Mouse (Mus musculus) megakaryocyte, adult 5-6 weeks (primary cell): ENCODE measurements around the gene Olfr1154. TPM values are rescaled to one million over a fixed set of nuclear protein-coding genes. Genes with fewer than 3 reads are reported as not detected.

Source experiments
- ATAC-seq: 2 replicates; pipeline ENCODE4 v1.8.0; 2016; ENCODE audit warnings: mild to moderate bottlenecking, inconsistent platforms; ENCODE audit not compliant: poor library complexity, severe bottlenecking
- total RNA-seq, 2 experiments: library from RNA; stranded (forward) in 1 of 2; stranded (reverse) in 1 of 2; fragments of 153-499, 151-499 nt in 1 of 2; fragments of 221-1000, 200-1000 nt in 1 of 2; gene quantifications; 2 replicates each; pipeline versions ENCODE4 v1.2.3 to v1.2.4; 2015 to 2017

Olfr1154 gene
- not detected in 2 replicates for total RNA-seq (2015)
- not detected in 2 replicates for total RNA-seq (2017)

- no peak for ATAC-seq
Measured at GRCm38 (mm10) chr2:87905066-87905465, at the start of gene Olfr1154. TSS of gene Olfr1154 (minus strand) at chr2:87905166.

DNA sequence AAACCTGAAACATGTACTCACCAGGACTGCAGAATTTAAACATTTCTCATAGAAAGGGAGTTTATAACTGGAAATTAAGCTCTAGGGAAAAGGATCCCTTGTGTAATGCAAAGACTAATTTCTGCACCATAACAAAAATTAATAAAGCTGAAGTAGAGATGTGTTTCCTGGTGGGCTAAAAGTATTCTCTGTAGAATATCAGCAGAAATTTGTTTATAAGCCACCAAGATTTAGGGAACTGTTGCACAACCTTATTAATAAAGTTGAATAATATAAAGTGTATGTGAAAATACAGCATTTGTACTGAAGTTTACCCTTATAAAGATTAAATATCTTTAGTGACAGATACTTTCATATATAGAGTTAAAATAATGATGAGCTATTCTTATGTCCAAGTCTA is 48.0 kb upstream of the Olfr1154 start, which contains the start of gene Olfr1156:
TSS of gene Olfr1156 (minus strand) at position 101 of the 400 bp plus-strand sequence.
- ATAC-seq: no peak

DNA sequence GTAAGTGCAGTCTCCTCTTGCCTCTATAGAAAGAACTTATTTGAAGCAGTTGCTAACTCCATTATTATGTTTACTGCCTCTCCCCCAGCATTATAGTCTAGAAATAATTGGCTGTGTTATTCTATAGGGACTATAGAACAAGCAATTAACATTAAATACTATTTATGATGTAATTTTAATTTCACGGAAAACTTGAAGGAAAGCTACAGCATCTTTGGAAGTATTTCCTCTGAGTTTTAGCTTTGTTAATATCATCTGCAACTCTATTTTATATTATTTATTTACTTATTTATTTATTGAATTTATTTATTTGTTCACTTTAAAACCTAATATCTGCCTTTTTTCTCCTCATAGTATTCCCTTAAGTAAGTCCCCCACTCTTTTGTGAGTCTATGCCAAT is 40.1 kb upstream of the Olfr1154 start, which contains the start of gene Olfr1155:
TSS of gene Olfr1155 (minus strand) at position 101 of the 400 bp plus-strand sequence.
- ATAC-seq: no peak

DNA sequence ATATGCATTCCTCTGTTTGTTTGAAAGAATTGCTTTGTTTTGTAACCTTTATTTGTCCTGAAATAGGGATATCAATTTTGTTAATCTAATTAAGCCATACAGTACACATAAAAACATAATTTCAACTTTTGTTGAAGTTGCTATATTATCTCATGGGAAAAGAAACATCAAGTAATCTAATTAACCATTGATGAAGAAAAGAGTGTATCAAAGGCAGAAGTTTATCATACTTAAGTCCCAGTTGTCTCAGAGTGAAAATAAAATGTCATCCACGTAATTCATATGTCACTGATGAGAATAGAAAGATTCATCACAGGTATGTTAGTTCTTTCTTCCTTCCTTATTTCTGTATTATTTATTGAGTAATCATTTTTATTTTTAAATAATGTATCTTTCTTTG is 10.3 kb downstream of the Olfr1154 start, which contains the start of gene Olfr1153:
TSS of gene Olfr1153 (plus strand) at position 301 of the 400 bp plus-strand sequence.
- ATAC-seq: no peak

DNA sequence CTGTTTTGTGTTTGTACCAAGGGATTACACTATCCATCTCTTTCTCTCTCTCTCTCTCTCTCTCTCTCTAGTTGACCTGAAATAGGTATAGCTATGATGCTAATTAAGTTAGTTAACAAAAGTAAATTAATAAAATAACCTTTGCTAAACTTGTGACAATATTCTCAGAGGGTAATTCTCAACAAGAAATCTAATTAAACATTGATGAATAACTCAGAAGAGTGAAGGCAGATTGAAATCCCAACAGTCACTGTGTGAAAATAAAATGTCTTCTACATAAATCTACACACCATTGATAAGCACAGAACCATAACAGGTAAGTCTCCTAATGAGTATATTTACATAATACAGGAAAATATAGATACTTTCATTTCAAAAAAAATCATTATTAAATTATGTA is 38.8 kb downstream of the Olfr1154 start, which contains the start of gene Olfr1152:
TSS of gene Olfr1152 (plus strand) at position 301 of the 400 bp plus-strand sequence.
- no peak for ATAC-seq

GRCm38 (mm10) chr2:87855562-87855961 is 49.4 kb downstream of the Olfr1154 start, which contains the start of gene Olfr1151:
TSS of gene Olfr1151 (plus strand) at chr2:87855862.
- no peak for ATAC-seq

Other genes with a start within 250 kb of the Olfr1154 start
- gene Olfr1134, start 246.7 kb downstream of the Olfr1154 start, total RNA-seq (2015): not detected in 2 replicates
- not detected in 2 replicates for gene Olfr1134, start 246.7 kb downstream of the Olfr1154 start, total RNA-seq (2017)
- gene Olfr1135, start 231.5 kb downstream of the Olfr1154 start, total RNA-seq (2015): not detected in 2 replicates
- gene Olfr1135, start 231.5 kb downstream of the Olfr1154 start, total RNA-seq (2017): not detected in 2 replicates
- not detected in 2 replicates for gene Olfr1136, start 211.2 kb downstream of the Olfr1154 start, total RNA-seq (2015)
- not detected in 2 replicates for gene Olfr1136, start 211.2 kb downstream of the Olfr1154 start, total RNA-seq (2017)
- gene Olfr1137, start 192.0 kb downstream of the Olfr1154 start, total RNA-seq (2015): not detected in 2 replicates
- gene Olfr1137, start 192.0 kb downstream of the Olfr1154 start, total RNA-seq (2017): not detected in 2 replicates
- not detected in 2 replicates for gene Olfr1138, start 165.2 kb downstream of the Olfr1154 start, total RNA-seq (2015)
- gene Olfr1138, start 165.2 kb downstream of the Olfr1154 start, total RNA-seq (2017): not detected in 2 replicates
- not detected in 2 replicates for gene Olfr1140, start 161.4 kb downstream of the Olfr1154 start, total RNA-seq (2015)
- not detected in 2 replicates for gene Olfr1140, start 161.4 kb downstream of the Olfr1154 start, total RNA-seq (2017)
- not detected in 2 replicates for gene Olfr1141, start 151.2 kb downstream of the Olfr1154 start, total RNA-seq (2015)
- not detected in 2 replicates for gene Olfr1141, start 151.2 kb downstream of the Olfr1154 start, total RNA-seq (2017)
- gene Olfr152, start 125.7 kb downstream of the Olfr1154 start, total RNA-seq (2015): not detected in 2 replicates
- gene Olfr152, start 125.7 kb downstream of the Olfr1154 start, total RNA-seq (2017): not detected in 2 replicates
- gene Olfr1143, start 104.6 kb downstream of the Olfr1154 start, total RNA-seq (2015): not detected in 2 replicates
- gene Olfr1143, start 104.6 kb downstream of the Olfr1154 start, total RNA-seq (2017): not detected in 2 replicates
- not detected in 2 replicates for gene Olfr1145, start 95.3 kb downstream of the Olfr1154 start, total RNA-seq (2015)
- gene Olfr1145, start 95.3 kb downstream of the Olfr1154 start, total RNA-seq (2017): not detected in 2 replicates
- gene Olfr1148, start 74.6 kb downstream of the Olfr1154 start, total RNA-seq (2015): not detected in 2 replicates
- not detected in 2 replicates for gene Olfr1148, start 74.6 kb downstream of the Olfr1154 start, total RNA-seq (2017)
- not detected in 2 replicates for gene Olfr1150-ps1, start 61.2 kb downstream of the Olfr1154 start, total RNA-seq (2015)
- not detected in 2 replicates for gene Olfr1150-ps1, start 61.2 kb downstream of the Olfr1154 start, total RNA-seq (2017)
- not detected in 2 replicates for gene Olfr1151, start 49.3 kb downstream of the Olfr1154 start, total RNA-seq (2015)
- not detected in 2 replicates for gene Olfr1151, start 49.3 kb downstream of the Olfr1154 start, total RNA-seq (2017)
- not detected in 2 replicates for gene Olfr1152, start 38.7 kb downstream of the Olfr1154 start, total RNA-seq (2015)
- not detected in 2 replicates for gene Olfr1152, start 38.7 kb downstream of the Olfr1154 start, total RNA-seq (2017)
- gene Olfr1153, start 10.2 kb downstream of the Olfr1154 start, total RNA-seq (2015): not detected in 2 replicates
- gene Olfr1153, start 10.2 kb downstream of the Olfr1154 start, total RNA-seq (2017): not detected in 2 replicates
- not detected in 2 replicates for gene Olfr1155, start 40.0 kb upstream of the Olfr1154 start, total RNA-seq (2015)
- not detected in 2 replicates for gene Olfr1155, start 40.0 kb upstream of the Olfr1154 start, total RNA-seq (2017)
- gene Olfr1156, start 47.9 kb upstream of the Olfr1154 start, total RNA-seq (2015): not detected in 2 replicates
- not detected in 2 replicates for gene Olfr1156, start 47.9 kb upstream of the Olfr1154 start, total RNA-seq (2017)
- not detected in 2 replicates for gene Olfr1157, start 63.1 kb upstream of the Olfr1154 start, total RNA-seq (2015)
- gene Olfr1157, start 63.1 kb upstream of the Olfr1154 start, total RNA-seq (2017): not detected in 2 replicates
- not detected in 2 replicates for gene Olfr74, start 69.5 kb upstream of the Olfr1154 start, total RNA-seq (2015)
- not detected in 2 replicates for gene Olfr74, start 69.5 kb upstream of the Olfr1154 start, total RNA-seq (2017)
- not detected in 2 replicates for gene Olfr1158, start 84.9 kb upstream of the Olfr1154 start, total RNA-seq (2015)
- gene Olfr1158, start 84.9 kb upstream of the Olfr1154 start, total RNA-seq (2017): not detected in 2 replicates
- not detected in 2 replicates for gene Olfr1160, start 103.1 kb upstream of the Olfr1154 start, total RNA-seq (2015)
- gene Olfr1160, start 103.1 kb upstream of the Olfr1154 start, total RNA-seq (2017): not detected in 2 replicates
- not detected in 2 replicates for gene Olfr1161, start 117.6 kb upstream of the Olfr1154 start, total RNA-seq (2015)
- not detected in 2 replicates for gene Olfr1161, start 117.6 kb upstream of the Olfr1154 start, total RNA-seq (2017)
- gene Olfr73, start 132.5 kb upstream of the Olfr1154 start, total RNA-seq (2015): not detected in 2 replicates
- not detected in 2 replicates for gene Olfr73, start 132.5 kb upstream of the Olfr1154 start, total RNA-seq (2017)
- not detected in 2 replicates for gene Olfr1162, start 146.0 kb upstream of the Olfr1154 start, total RNA-seq (2015)
- not detected in 2 replicates for gene Olfr1162, start 146.0 kb upstream of the Olfr1154 start, total RNA-seq (2017)
- gene Olfr1163, start 166.7 kb upstream of the Olfr1154 start, total RNA-seq (2015): not detected in 2 replicates
- not detected in 2 replicates for gene Olfr1163, start 166.7 kb upstream of the Olfr1154 start, total RNA-seq (2017)
- not detected in 2 replicates for gene Olfr1164, start 188.8 kb upstream of the Olfr1154 start, total RNA-seq (2015)
- gene Olfr1164, start 188.8 kb upstream of the Olfr1154 start, total RNA-seq (2017): not detected in 2 replicates
- not detected in 2 replicates for gene Olfr1166, start 223.1 kb upstream of the Olfr1154 start, total RNA-seq (2015)
- not detected in 2 replicates for gene Olfr1166, start 223.1 kb upstream of the Olfr1154 start, total RNA-seq (2017)